Mouse (Mus musculus) ES-E14 (cell line): ENCODE measurements at regions not wholly inside any gene's neighbourhood (a gene's known extent, or its start where the extent isn't known, plus 50 kb on each side); places are given as distances from the start of the nearest gene placed in this dataset.

Experiments used
- DNase-seq: peaks from one replicate; pipeline ENCODE4 v3.0.0-alpha.2; 2013; ENCODE audit warnings: low read depth, low spot score
- H3K27ac ChIP-seq: 2 replicates; pipeline ENCODE4 v1.5.1; 2012; ENCODE audit warnings: low read depth, mild to moderate bottlenecking, low read length, moderate library complexity, mixed read lengths; ENCODE audit not compliant: poor library complexity, insufficient read depth, severe bottlenecking
- H3K36me3 ChIP-seq: 2 replicates; pipeline ENCODE4 v1.6.1; 2012; ENCODE audit warnings: mild to moderate bottlenecking, low read length, moderate library complexity, mixed read lengths; ENCODE audit not compliant: control insufficient read depth, poor library complexity, insufficient read depth, severe bottlenecking
- H3K4me1 ChIP-seq, 2 experiments: fragments of 150-350 bp in 1 of 2; sonication (generic) in 1 of 2; 2 replicates each; pipeline ENCODE4 v1.6.1; 2012; ENCODE audit warnings: low read length in 2 of 2, mild to moderate bottlenecking in 1 of 2, mixed read lengths in 1 of 2; ENCODE audit not compliant: control insufficient read depth in 2 of 2, insufficient read depth in 2 of 2, poor library complexity in 1 of 2
- H3K4me3 ChIP-seq, 2 experiments: fragments of 150-350 bp in 1 of 2; sonication (generic) in 1 of 2; 2 replicates each; pipeline ENCODE4 v1.5.1; 2012; ENCODE audit warnings: low read length in 2 of 2, low read depth in 1 of 2, mild to moderate bottlenecking in 1 of 2, mixed read lengths in 1 of 2; ENCODE audit not compliant: insufficient read depth in 1 of 2, poor library complexity in 1 of 2, severe bottlenecking in 1 of 2
- H3K9ac ChIP-seq: 2 replicates; pipeline ENCODE4 v1.6.1; 2012; ENCODE audit warnings: low read depth, mild to moderate bottlenecking, low read length, mixed read lengths; ENCODE audit not compliant: poor library complexity, insufficient read depth, severe bottlenecking
- H3K9me3 ChIP-seq: fragments of 150-350 bp; sonication (generic); 2 replicates; pipeline ENCODE4 v1.6.1; 2012; ENCODE audit warnings: low read depth, mild to moderate bottlenecking, low read length; ENCODE audit not compliant: control insufficient read depth, insufficient read depth
- CHD2 ChIP-seq: IDR thresholded peaks from 2 replicates; pipeline ENCODE4 v1.6.1; 2014; ENCODE audit warnings: mild to moderate bottlenecking, low read depth, low read length, inconsistent platforms
- HCFC1 ChIP-seq: IDR thresholded peaks from 2 replicates; pipeline ENCODE4 v1.6.1; 2012; ENCODE audit warnings: low read length, inconsistent platforms, borderline replicate concordance; ENCODE audit not compliant: insufficient read depth
- MAFK ChIP-seq: IDR thresholded peaks from 2 replicates; pipeline ENCODE4 v1.6.1; 2014; ENCODE audit warnings: mild to moderate bottlenecking, low read depth, low read length, inconsistent platforms; ENCODE audit not compliant: insufficient read depth
- ZC3H11A ChIP-seq: IDR thresholded peaks from 2 replicates; pipeline ENCODE4 v1.6.1; 2012; ENCODE audit warnings: low read depth, mild to moderate bottlenecking, inconsistent platforms, low read length, borderline replicate concordance
- ZNF384 ChIP-seq: IDR thresholded peaks from 2 replicates; pipeline ENCODE4 v1.6.1; 2012; ENCODE audit warnings: low read depth, low read length, inconsistent platforms
- in situ Hi-C, 2 experiments: fragments of 600-800 bp; cut with MboI; formaldehyde crosslinking; loops; one replicate each; pipeline ENCODE4 v1.15.1; 2025; ENCODE audit warnings: low sequenced_read_pairs in 2 of 2, inconsistent platforms in 1 of 2; ENCODE audit not compliant: unreplicated experiment in 2 of 2

DNA sequence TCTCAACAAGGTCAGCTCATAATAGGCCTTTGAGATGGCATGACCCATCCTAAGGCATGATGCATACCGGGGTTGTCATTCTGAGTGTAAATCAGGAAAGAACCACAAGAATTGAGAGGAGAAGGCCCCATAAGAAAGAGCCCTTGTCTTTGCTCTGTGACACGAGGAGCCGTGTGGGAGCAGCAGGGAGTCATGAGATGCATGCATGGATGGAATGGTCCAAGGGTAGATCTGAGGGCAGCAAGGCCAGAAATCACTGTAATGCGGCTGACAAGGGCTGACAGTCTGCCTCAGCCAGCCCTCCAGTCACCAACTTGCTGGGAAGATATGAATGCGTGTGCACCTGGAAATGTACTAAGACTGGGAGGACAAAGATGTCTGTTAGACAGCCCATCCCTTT, 307.4 kb upstream of the Jarid2 start:
- Histone ChIP-seq H3K4me1 (peaks cover 5 to 12% of the 10 kb centered on the region in 2 experiments; a peak in 3 of 4 replicates), H3K36me3 (no peaks in the 10 kb centered on the region), H3K4me3 (no peak overlapping the region), H3K27ac (no peak overlapping the region), H3K9me3 (no peaks in the 10 kb centered on the region), H3K9ac (no peak overlapping the region)
- DNase-seq = no peak
- in situ Hi-C loops = no loop called here
- TF ChIP-seq ZC3H11A (no peak), CHD2 (no peak)

DNA sequence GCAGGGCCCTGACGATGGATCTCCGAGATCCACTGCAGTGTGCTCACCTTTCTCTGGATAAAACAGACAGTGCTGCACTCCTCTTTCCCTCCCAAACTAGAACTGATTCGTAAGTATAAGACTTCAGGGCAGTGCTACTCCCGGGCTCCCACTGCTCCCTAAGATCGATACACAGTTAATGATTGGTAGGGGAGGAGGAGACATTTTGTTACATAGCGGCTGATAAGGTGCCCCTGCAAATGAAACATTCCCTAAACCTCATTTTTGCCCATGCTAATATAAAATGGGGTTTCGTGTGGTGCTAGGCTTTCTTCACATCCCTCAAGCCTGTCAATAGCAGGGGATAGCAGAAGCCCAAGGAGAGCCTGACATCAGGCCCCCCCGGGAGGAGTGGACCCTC, 298.8 kb upstream of the Jarid2 start:
- in situ Hi-C loops = no loop called here
- no peak for DNase-seq
- no peaks in the 10 kb centered on the region for H3K36me3 ChIP-seq
- H3K4me1 ChIP-seq = no peaks in the 10 kb centered on the region
- H3K9ac ChIP-seq = no peak overlapping the region
- no peaks in the 10 kb centered on the region for H3K9me3 ChIP-seq
- no peak for TF ChIP-seq MAFK
- no peak for TF ChIP-seq CHD2
- no peak for TF ChIP-seq HCFC1
- TF ChIP-seq ZC3H11A = no peak
- TF ChIP-seq ZNF384 = no peak
- H3K27ac ChIP-seq = no peak overlapping the region
- no peak overlapping the region for H3K4me3 ChIP-seq

DNA sequence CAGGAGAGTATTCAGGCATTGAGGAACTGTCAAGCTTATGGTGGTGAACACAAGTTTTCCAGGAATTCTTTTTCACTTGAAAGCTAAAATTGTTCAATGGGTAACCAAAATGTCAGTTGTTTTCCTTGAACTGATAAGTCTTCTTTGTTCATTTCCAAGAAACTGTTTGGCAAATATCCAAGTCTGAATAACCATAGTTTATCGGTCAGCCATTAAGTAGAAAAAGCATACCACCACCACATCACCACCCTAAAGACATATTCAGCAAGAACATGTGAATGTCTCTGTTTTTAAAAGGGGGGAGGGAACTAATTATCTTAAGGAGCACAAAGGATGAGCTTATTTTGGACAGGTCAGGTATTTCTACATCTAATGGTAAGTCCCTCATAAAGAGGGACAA, 291.6 kb upstream of the Jarid2 start:
- TF ChIP-seq ZNF384 = no peak

DNA sequence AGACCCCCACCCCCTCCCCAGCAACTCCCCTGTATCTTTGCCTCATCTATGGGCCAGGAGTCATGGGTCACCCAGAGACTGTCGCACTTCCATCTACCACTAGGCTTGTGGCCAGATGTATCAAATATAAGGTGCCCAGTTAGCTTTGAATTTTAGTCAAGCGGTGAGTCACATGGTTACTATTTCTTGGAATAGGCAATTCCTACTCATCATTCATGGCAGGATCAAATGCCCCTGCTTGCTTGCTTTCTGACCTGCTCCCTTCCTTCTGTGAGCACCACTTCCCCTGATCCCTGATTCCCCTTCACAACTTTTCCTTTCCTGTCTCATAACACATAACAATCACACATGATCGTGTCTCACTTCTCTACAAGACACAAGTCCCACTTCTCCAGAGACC, 288.2 kb upstream of the Jarid2 start:
- Histone ChIP-seq H3K27ac (no peak overlapping the region), H3K9me3 (no peaks in the 10 kb centered on the region), H3K36me3 (no peaks in the 10 kb centered on the region), H3K9ac (no peak overlapping the region), H3K4me1 (no peaks in the 10 kb centered on the region), H3K4me3 (no peak overlapping the region)
- in situ Hi-C loops = no loop called here
- DNase-seq = no peak
- no peak for TF ChIP-seq MAFK
- no peak for TF ChIP-seq ZNF384
- no peak for TF ChIP-seq ZC3H11A
- no peak for TF ChIP-seq HCFC1
- TF ChIP-seq CHD2 = no peak

More for the DNA sequence above, 291.6 kb upstream of the Jarid2 start:
- Histone ChIP-seq H3K4me1 (no peaks in the 10 kb centered on the region), H3K36me3 (no peaks in the 10 kb centered on the region), H3K9ac (no peak overlapping the region), H3K27ac (no peak overlapping the region), H3K9me3 (no peaks in the 10 kb centered on the region), H3K4me3 (no peak overlapping the region)
- no peak for DNase-seq
- in situ Hi-C loops = no loop called here

DNA sequence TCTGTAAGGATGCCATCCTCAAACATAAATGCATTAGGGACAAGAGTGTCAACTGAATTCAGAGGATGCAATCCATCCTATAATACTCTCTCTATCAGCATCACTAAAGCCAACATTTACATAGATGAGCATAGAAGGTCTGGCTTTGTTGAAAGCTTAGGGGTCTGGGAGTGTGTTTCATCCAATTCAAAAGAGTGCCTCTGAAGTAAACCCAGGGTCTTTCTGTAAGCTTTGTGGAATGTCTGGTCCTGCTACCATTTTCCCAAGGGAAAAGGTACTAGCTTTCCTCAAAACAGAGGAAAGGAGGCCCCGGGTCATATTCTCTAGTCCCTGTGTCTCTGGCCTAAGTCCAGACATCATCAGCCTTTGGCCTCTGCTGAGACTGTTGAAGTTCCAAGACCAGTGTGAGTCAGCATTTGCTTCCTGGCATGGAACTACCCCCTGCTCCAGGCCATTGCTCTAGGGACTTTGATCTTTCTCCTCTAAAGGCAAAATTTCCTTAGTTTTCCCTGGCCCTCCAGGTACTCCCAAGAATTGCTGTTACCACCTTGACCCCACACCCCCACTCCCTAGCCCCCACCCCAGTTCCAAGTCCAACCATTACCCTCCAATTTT, 280.0 kb upstream of the Jarid2 start:
- H3K4me1 ChIP-seq = peaks cover 0 to 2% of the 10 kb centered on the region in 2 experiments; a peak in 1 of 4 replicates
- H3K27ac ChIP-seq = no peak overlapping the region
- H3K9me3 ChIP-seq = no peaks in the 10 kb centered on the region
- no peak overlapping the region for H3K4me3 ChIP-seq
- in situ Hi-C loops = no loop called here
- no peaks in the 10 kb centered on the region for H3K36me3 ChIP-seq
- DNase-seq = no peak
- TF ChIP-seq CHD2 = no peak
- no peak for TF ChIP-seq ZC3H11A
- no peak for TF ChIP-seq ZNF384
- no peak for TF ChIP-seq HCFC1
- no peak for TF ChIP-seq MAFK
- H3K9ac ChIP-seq = no peak overlapping the region
